Mouse (Mus musculus) liver, embryonic 16.5 days (tissue): ENCODE data around the gene Cops4. TPM values are rescaled to one million over a fixed set of nuclear protein-coding genes. Genes with fewer than 3 reads are reported as not detected.

ENCODE experiments used
- ATAC-seq: fragments of 200-750 bp; cut with Nextera tagmentation; 2 replicates; pipeline ENCODE4 v1.8.0; 2017; ENCODE audit warnings: low read depth, mild to moderate bottlenecking, moderate number of reproducible peaks, moderate library complexity
- H3K27ac ChIP-seq: fragments of 300-500 bp; sonication (generic); 2 replicates; pipeline ENCODE4 v1.5.1; 2014; ENCODE audit warnings: mild to moderate bottlenecking, low read length
- H3K27me3 ChIP-seq: fragments of 300-500 bp; sonication (generic); 2 replicates; pipeline ENCODE4 v1.6.1; 2014; ENCODE audit warnings: low read depth, low read length, mixed read lengths; ENCODE audit not compliant: control insufficient read depth, insufficient read depth
- H3K36me3 ChIP-seq: fragments of 300-500 bp; sonication (generic); 2 replicates; pipeline ENCODE4 v1.6.1; 2014; ENCODE audit warnings: mild to moderate bottlenecking; ENCODE audit not compliant: control insufficient read depth, insufficient read depth
- H3K4me1 ChIP-seq: fragments of 300-500 bp; sonication (generic); 2 replicates; pipeline ENCODE4 v1.6.1; 2014; ENCODE audit warnings: low read depth, low read length, mixed read lengths; ENCODE audit not compliant: control insufficient read depth
- H3K4me2 ChIP-seq: fragments of 300-500 bp; sonication (generic); 2 replicates; pipeline ENCODE4 v1.6.1; 2014; ENCODE audit warnings: low read depth, low read length, mixed read lengths
- H3K4me3 ChIP-seq: fragments of 300-500 bp; sonication (generic); 2 replicates; pipeline ENCODE4 v1.5.1; 2014; ENCODE audit warnings: low read depth, mild to moderate bottlenecking, low read length
- H3K9ac ChIP-seq: fragments of 300-500 bp; sonication (generic); 2 replicates; pipeline ENCODE4 v1.6.1; 2014; ENCODE audit warnings: low read depth, low read length
- H3K9me3 ChIP-seq: fragments of 300-500 bp; sonication (generic); replicated peaks from 2 replicates; pipeline ENCODE4 v1.6.1; 2016; ENCODE audit warnings: low read length; ENCODE audit not compliant: control insufficient read depth
- WGBS: fragments of 180-500 bp; shearing (Covaris S2); extraction: QIAGEN DNeasy Blood & Tissue Kit; methylation state at CpG from one replicate; pipeline ENCODE4 v1.1.7; 2014; ENCODE audit not compliant: insufficient replicate concordance; 5-methylcytosine and 5-hydroxymethylcytosine counted together
- polyA plus RNA-seq: library from polyadenylated mRNA; unstranded; fragments of >200 nt; fragmentation: Nextera tagmentation; extraction: Ambion mirVana; gene quantifications from 2 replicates; pipeline ENCODE4 v1.2.1, GENCODE M21; 2015

Gene Cops4
- polyA plus RNA-seq, 1 experiment from 2014 or later: 59.1 TPM

GRCm38 (mm10) chr5:100550151-100550550 lies 32.0 kb downstream of the Cops4 start:
- ATAC-seq: no peak
- Histone ChIP-seq H3K4me2 (no peak overlapping the region), H3K27me3 (no peaks in the 10 kb centered on the region), H3K36me3 (peaks cover 9% of the 10 kb centered on the region), H3K9me3 (no peaks in the 10 kb centered on the region), H3K27ac (no peak overlapping the region), H3K4me3 (no peak overlapping the region), H3K4me1 (peaks cover 5% of the 10 kb centered on the region; the same call in 1 of the 2 replicates), H3K9ac (no peak overlapping the region)
- 94% methylated on average over 1 of the region's 1 CpGs for WGBS

GRCm38 (mm10) chr5:100551952-100552351 lies 33.8 kb downstream of the Cops4 start:
- Histone ChIP-seq H3K27me3 (no peaks in the 10 kb centered on the region), H3K4me2 (no peak overlapping the region), H3K27ac (no peak overlapping the region), H3K4me1 (peaks cover 5% of the 10 kb centered on the region; the same call in 1 of the 2 replicates), H3K36me3 (peaks cover 9% of the 10 kb centered on the region), H3K9me3 (no peaks in the 10 kb centered on the region), H3K9ac (no peak overlapping the region), H3K4me3 (no peak overlapping the region)
- WGBS: 33% methylated on average over 2 of the region's 2 CpGs
- ATAC-seq: no peak

GRCm38 (mm10) chr5:100553426-100553825 lies 35.3 kb downstream of the Cops4 start:
- ATAC-seq: no peak
- no peaks in the 10 kb centered on the region for H3K9me3 ChIP-seq
- H3K4me1 ChIP-seq: peaks cover 5% of the 10 kb centered on the region; the same call in 1 of the 2 replicates
- H3K36me3 ChIP-seq: peaks cover 6% of the 10 kb centered on the region; the same call in 1 of the 2 replicates
- H3K4me3 ChIP-seq: no peak overlapping the region
- H3K4me2 ChIP-seq: no peak overlapping the region
- 47% methylated on average over 8 of the region's 8 CpGs for WGBS
- H3K27ac ChIP-seq: no peak overlapping the region
- no peaks in the 10 kb centered on the region for H3K27me3 ChIP-seq
- H3K9ac ChIP-seq: no peak overlapping the region

- no peaks in the 10 kb centered on the region for H3K36me3 ChIP-seq
- H3K4me3 ChIP-seq: no peak overlapping the region
- no peaks in the 10 kb centered on the region for H3K27me3 ChIP-seq
- no peak overlapping the region for H3K27ac ChIP-seq
- H3K9me3 ChIP-seq: no peaks in the 10 kb centered on the region
- H3K9ac ChIP-seq: no peak overlapping the region
- ATAC-seq: no peak
- H3K4me2 ChIP-seq: no peak overlapping the region
- no peaks in the 10 kb centered on the region; the same call in 1 of the 2 replicates for H3K4me1 ChIP-seq
- 58% methylated on average over 14 of the region's 14 CpGs for WGBS
Measured at GRCm38 (mm10) chr5:100557019-100557418, 38.9 kb downstream of the Cops4 start.

- Histone ChIP-seq H3K27ac (no peak overlapping the region), H3K4me1 (no peaks in the 10 kb centered on the region), H3K4me3 (no peak overlapping the region), H3K4me2 (no peak overlapping the region), H3K9ac (no peak overlapping the region), H3K36me3 (no peaks in the 10 kb centered on the region), H3K9me3 (no peaks in the 10 kb centered on the region), H3K27me3 (no peaks in the 10 kb centered on the region)
- ATAC-seq: no peak; the same call in 1 of the 2 replicates
- 35% methylated on average over 9 of the region's 9 CpGs for WGBS
Measured at GRCm38 (mm10) chr5:100557537-100557936, 39.4 kb downstream of the Cops4 start.

- Histone ChIP-seq H3K27ac (no peak overlapping the region), H3K4me3 (no peak overlapping the region), H3K27me3 (no peaks in the 10 kb centered on the region), H3K4me1 (no peaks in the 10 kb centered on the region), H3K9me3 (no peaks in the 10 kb centered on the region), H3K4me2 (no peak overlapping the region), H3K36me3 (no peaks in the 10 kb centered on the region), H3K9ac (no peak overlapping the region)
- ATAC-seq: no peak
- 54% methylated on average over 3 of the region's 3 CpGs for WGBS
Measured at GRCm38 (mm10) chr5:100558783-100559182, 40.7 kb downstream of the Cops4 start.

GRCm38 (mm10) chr5:100559357-100559756 lies 41.2 kb downstream of the Cops4 start:
- no peaks in the 10 kb centered on the region for H3K27me3 ChIP-seq
- H3K9ac ChIP-seq: no peak overlapping the region
- ATAC-seq: no peak
- no peaks in the 10 kb centered on the region for H3K4me1 ChIP-seq
- no peak overlapping the region for H3K27ac ChIP-seq
- no peaks in the 10 kb centered on the region for H3K36me3 ChIP-seq
- no peaks in the 10 kb centered on the region for H3K9me3 ChIP-seq
- no peak overlapping the region for H3K4me2 ChIP-seq
- no peak overlapping the region for H3K4me3 ChIP-seq
- 67% methylated on average over 7 of the region's 7 CpGs for WGBS

GRCm38 (mm10) chr5:100562702-100563101 lies 44.6 kb downstream of the Cops4 start:
- Histone ChIP-seq H3K36me3 (no peaks in the 10 kb centered on the region), H3K4me3 (no peak overlapping the region), H3K9ac (no peak overlapping the region), H3K27ac (no peak overlapping the region), H3K27me3 (no peaks in the 10 kb centered on the region), H3K9me3 (no peaks in the 10 kb centered on the region), H3K4me1 (peaks cover 3% of the 10 kb centered on the region; the same call in 1 of the 2 replicates), H3K4me2 (no peak overlapping the region)
- WGBS: 71% methylated on average over 9 of the region's 9 CpGs
- no peak for ATAC-seq

- no peaks in the 10 kb centered on the region for H3K36me3 ChIP-seq
- peaks cover 3% of the 10 kb centered on the region; the same call in 1 of the 2 replicates for H3K4me1 ChIP-seq
- H3K9ac ChIP-seq: no peak overlapping the region
- peak overlapping the region; percentile 76 for H3K27ac ChIP-seq
- WGBS: 38% methylated on average over 2 of the region's 2 CpGs
- H3K9me3 ChIP-seq: no peaks in the 10 kb centered on the region
- H3K4me2 ChIP-seq: peak overlapping the region; percentile 2; the same call in 1 of the 2 replicates
- no peak overlapping the region; the same call in 1 of the 2 replicates for H3K4me3 ChIP-seq
- H3K27me3 ChIP-seq: peaks cover 3% of the 10 kb centered on the region; the same call in 1 of the 2 replicates
- no peak for ATAC-seq
Measured at GRCm38 (mm10) chr5:100566798-100567197, 48.7 kb downstream of the Cops4 start.
